Mouse (Mus musculus) urinary bladder, adult 18-20 months (tissue): Measurements from ENCODE around the gene Parp14.

ENCODE experiments used
- DNase-seq, 2 experiments: peaks; one replicate each; pipeline ENCODE4 v3.0.0; 2022; ENCODE audit warnings: low spot score in 2 of 2, mixed read lengths in 2 of 2

The Parp14 gene

GRCm38 (mm10) chr16:35787568-35788189 lies 83.7 kb downstream of the Parp14 start:
- no peak for DNase-seq

DNA sequence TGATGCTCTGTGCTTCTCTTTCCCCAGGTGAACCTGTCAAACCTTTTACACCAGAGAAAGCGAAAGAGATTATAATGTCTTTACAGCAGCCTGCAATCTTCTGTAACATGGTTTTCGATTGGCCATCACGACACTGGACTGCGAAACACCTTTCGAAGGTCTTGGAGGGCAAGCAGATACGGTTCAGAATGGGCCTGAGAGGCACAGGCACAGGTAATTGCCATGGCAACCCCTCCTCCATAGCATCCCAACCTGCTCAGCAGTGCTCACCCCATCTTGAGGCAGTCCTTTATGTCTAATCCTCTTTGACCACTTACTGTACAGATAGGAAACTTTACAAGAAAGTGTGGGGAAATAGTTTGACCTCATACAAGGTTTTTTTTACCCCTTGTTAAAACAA lies 84.2 kb downstream of the Parp14 start:
- DNase-seq = no peak

GRCm38 (mm10) chr16:35784134-35784725 lies 87.1 kb downstream of the Parp14 start:
- no peak for DNase-seq

DNA sequence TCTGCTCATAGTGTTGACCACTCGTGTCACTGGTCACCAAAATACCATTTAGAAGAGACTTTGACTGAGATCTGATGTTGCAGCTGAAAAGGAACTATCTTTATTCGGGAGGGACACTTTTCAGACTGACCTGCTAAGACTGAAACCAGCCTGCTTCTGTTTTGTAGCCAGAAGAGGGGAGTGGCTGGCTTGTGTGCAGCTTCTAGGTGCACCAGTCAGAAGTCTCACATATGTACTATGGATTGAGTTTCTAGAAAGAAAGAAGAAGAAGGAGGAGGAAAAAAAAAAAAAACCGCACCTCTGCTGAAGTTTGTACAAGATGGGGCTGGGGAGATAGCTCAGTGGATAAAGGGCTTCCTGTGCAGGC lies 88.2 kb downstream of the Parp14 start:
- no peak for DNase-seq
